Mouse (Mus musculus): ENCODE measurements around the gene Arpc3. TPM values are rescaled to one million over a fixed set of nuclear protein-coding genes. Genes with fewer than 3 reads are reported as not detected.

Arpc3 gene
- polyA plus RNA-seq, 1 experiment from 2014 or later: 158 TPM

DNA sequence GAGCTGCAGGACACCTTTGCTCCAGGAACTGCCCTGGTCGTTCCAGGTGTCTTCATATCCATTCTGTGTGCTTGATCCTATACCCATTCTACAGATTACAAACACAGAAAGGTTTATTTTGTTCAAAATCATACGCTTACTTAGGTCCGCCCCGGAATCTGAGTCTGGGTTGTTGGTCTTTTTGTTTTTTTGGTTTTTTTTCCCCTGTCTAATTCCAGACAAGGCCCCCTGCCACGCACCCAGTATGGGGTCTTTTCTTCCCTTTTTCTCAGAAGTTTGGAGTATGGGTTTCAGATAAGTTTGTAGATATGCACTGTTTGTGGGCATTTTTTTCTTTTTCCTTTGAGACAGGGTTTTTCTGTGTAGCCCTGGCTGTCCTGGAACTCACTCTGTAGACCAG, 18.8 kb upstream of the Arpc3 start:
- H3K9me3 ChIP-seq (ENCODE audit: control insufficient read depth, low read length): no peaks in the 10 kb centered on the region
- peak overlapping the region; percentile 87 for H3K4me2 ChIP-seq (ENCODE audit: low read length)
- ATAC-seq: no peak
- H3K27me3 ChIP-seq (replicated peaks; ENCODE audit: control insufficient read depth, insufficient read depth, low read length): no peaks in the 10 kb centered on the region
- H3K36me3 ChIP-seq (ENCODE audit: control insufficient read depth, insufficient read depth, low read length): peaks cover 12% of the 10 kb centered on the region
- H3K4me1 ChIP-seq (ENCODE audit: control insufficient read depth, insufficient read depth, low read depth, low read length): peaks cover 18% of the 10 kb centered on the region
- WGBS: 9% methylated on average over 5 of the region's 5 CpGs
- peak overlapping the region; percentile 87 for H3K27ac ChIP-seq (ENCODE audit: low read depth, low read length)
- H3K4me3 ChIP-seq (ENCODE audit: low read length): peak overlapping the region; percentile 84
- H3K9ac ChIP-seq (ENCODE audit: low read depth, low read length): peak overlapping the region; percentile 84

DNA sequence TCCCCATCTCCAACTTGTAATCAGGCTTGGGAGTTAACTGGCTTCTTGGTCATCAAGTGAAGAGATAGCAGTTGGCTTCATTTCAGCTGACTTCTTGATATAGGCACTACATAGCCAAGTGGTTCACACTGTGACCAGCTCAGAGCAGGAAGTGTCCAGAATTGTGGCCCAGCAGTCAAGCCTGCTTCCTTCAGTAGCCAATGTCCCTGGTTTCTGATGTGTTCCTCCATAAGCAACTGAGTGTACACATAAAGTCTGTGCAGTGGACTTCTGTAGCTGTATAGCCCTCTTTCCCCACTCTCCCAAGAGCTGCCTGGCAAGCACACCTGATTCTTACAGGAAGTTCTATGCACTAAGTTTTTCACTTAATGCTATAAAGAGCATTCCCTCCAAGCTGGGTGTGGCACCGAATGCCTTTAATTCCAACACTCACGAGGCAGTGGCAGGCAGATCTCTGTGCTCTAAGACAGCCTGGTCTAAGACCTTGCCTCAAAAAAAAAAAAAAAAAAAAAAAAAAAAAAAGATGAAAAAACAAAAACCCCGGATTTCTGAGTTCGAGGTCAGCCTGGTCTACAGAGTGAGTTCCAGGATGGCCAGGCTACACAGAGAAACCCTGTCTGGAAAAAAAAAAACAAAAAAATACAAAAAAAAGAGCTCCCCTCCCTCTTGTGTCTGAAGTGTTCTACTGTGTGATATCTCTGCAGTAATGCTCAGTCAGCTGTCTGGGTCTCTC, 14.4 kb upstream of the Arpc3 start:
- no peak overlapping the region for H3K4me3 ChIP-seq (ENCODE audit: low read length)
- H3K27ac ChIP-seq (ENCODE audit: low read depth, low read length): no peak overlapping the region
- ATAC-seq: no peak
- H3K4me2 ChIP-seq (ENCODE audit: low read length): no peak overlapping the region
- peaks cover 21% of the 10 kb centered on the region for H3K36me3 ChIP-seq (ENCODE audit: control insufficient read depth, insufficient read depth, low read length)
- no peaks in the 10 kb centered on the region for H3K27me3 ChIP-seq (replicated peaks; ENCODE audit: control insufficient read depth, insufficient read depth, low read length)
- no peak overlapping the region for H3K9ac ChIP-seq (ENCODE audit: low read depth, low read length)
- H3K9me3 ChIP-seq (ENCODE audit: control insufficient read depth, low read length): no peaks in the 10 kb centered on the region
- WGBS: 91% methylated on average over 4 of the region's 4 CpGs
- peaks cover 10% of the 10 kb centered on the region for H3K4me1 ChIP-seq (ENCODE audit: control insufficient read depth, insufficient read depth, low read depth, low read length)

DNA sequence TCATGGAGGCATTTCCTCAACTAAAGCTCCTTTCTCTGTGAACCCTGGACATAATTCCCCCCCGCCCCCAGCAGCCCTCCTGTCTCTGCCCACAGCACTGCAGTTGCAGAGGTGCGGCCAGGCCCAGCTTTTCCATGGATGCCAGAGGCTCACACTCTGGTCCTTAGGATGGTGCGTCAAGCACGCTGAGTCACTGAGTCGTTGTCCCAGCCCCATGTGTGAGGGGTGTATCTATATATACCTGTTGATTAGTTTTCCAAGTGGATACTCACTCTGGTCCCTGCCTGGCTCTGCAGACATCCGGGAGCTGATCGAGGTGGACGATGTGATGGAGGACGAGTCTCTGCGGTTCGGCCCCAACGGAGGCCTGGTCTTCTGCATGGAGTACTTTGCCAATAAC, 13.5 kb upstream of the Arpc3 start:
- peaks cover 5% of the 10 kb centered on the region for H3K4me1 ChIP-seq (ENCODE audit: control insufficient read depth, insufficient read depth, low read depth, low read length)
- H3K9me3 ChIP-seq (ENCODE audit: control insufficient read depth, low read length): no peaks in the 10 kb centered on the region
- no peak overlapping the region for H3K27ac ChIP-seq (ENCODE audit: low read depth, low read length)
- H3K36me3 ChIP-seq (ENCODE audit: control insufficient read depth, insufficient read depth, low read length): peaks cover 24% of the 10 kb centered on the region
- no peak for ATAC-seq
- no peaks in the 10 kb centered on the region for H3K27me3 ChIP-seq (replicated peaks; ENCODE audit: control insufficient read depth, insufficient read depth, low read length)
- WGBS: 95% methylated on average over 12 of the region's 12 CpGs
- H3K9ac ChIP-seq (ENCODE audit: low read depth, low read length): no peak overlapping the region
- no peak overlapping the region for H3K4me3 ChIP-seq (ENCODE audit: low read length)
- no peak overlapping the region for H3K4me2 ChIP-seq (ENCODE audit: low read length)

DNA sequence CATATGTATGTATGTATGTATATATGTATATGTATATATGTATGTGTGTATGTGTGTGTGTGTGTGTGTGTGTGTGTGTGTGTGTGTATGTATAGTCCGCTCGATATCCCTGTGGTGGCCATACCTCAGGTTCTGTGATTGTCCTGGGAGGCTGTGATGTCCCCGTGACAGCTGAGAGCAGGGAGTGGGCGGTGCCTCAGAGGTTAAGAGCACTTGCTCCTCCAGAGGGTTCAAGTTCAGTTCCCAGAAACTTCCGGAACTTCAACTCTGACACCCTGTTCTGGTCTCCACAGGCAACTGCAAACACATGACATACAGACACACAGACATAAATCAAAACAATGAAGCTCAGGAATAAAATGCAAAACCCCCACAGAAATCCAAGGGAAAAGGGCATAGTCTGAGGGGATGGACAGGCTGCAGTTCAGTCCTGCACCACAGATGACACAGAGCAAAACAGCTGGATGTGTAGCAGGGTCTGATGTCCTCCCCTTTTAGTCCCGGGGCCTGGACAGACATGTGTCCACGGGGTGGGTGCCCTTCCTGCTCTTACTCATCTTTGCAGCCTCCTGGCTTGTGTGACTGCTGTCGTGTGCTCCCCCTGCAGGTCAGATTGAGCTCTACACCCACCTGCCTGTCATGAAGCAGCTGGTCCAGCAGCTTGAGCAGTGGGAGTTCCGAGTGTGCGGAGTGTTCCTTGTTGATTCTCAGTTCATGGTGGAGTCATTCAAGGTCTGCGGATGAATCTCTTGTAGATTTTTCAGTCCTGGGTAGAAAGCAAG, 12.1 kb upstream of the Arpc3 start:
- Histone ChIP-seq H3K27me3 (replicated peaks; ENCODE audit: control insufficient read depth, insufficient read depth, low read length) (no peaks in the 10 kb centered on the region), H3K4me3 (ENCODE audit: low read length) (no peak overlapping the region), H3K9me3 (ENCODE audit: control insufficient read depth, low read length) (no peaks in the 10 kb centered on the region), H3K27ac (ENCODE audit: low read depth, low read length) (no peak overlapping the region), H3K9ac (ENCODE audit: low read depth, low read length) (no peak overlapping the region), H3K4me1 (ENCODE audit: control insufficient read depth, insufficient read depth, low read depth, low read length) (no peaks in the 10 kb centered on the region), H3K36me3 (ENCODE audit: control insufficient read depth, insufficient read depth, low read length) (peaks cover 21% of the 10 kb centered on the region), H3K4me2 (ENCODE audit: low read length) (no peak overlapping the region)
- ATAC-seq: peak; percentile 50; the same call in 1 of the 2 replicates
- 53% methylated on average over 9 of the region's 11 CpGs for WGBS

DNA sequence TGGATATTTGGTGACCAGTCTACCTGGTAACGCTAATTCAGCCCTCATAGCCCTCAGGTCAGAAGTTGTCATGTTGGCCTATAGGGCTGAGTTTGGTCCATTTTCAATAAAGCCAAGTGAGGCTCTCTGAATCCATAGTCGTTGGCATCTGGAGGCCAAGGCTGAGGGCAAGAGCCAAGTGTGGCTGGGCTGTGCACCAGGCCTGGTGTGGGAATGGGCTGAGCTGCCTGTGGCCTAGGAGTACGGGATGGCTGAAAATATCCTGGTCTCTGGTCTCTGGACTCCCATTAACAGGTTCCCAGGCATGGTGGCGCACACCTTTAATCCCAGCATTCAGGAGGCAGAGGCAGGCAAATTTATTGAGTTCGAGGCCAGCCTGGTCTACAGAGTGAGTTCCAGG, 1.7 kb upstream of the Arpc3 start:
- no peak overlapping the region for H3K9ac ChIP-seq (ENCODE audit: low read depth, low read length)
- H3K27ac ChIP-seq (ENCODE audit: low read depth, low read length): no peak overlapping the region
- H3K36me3 ChIP-seq (ENCODE audit: control insufficient read depth, insufficient read depth, low read length): no peaks in the 10 kb centered on the region
- H3K4me1 ChIP-seq (ENCODE audit: control insufficient read depth, insufficient read depth, low read depth, low read length): peaks cover 10% of the 10 kb centered on the region
- H3K27me3 ChIP-seq (replicated peaks; ENCODE audit: control insufficient read depth, insufficient read depth, low read length): no peaks in the 10 kb centered on the region
- no peak for ATAC-seq
- no peaks in the 10 kb centered on the region for H3K9me3 ChIP-seq (ENCODE audit: control insufficient read depth, low read length)
- H3K4me3 ChIP-seq (ENCODE audit: low read length): no peak overlapping the region
- WGBS: 93% methylated on average over 5 of the region's 5 CpGs
- H3K4me2 ChIP-seq (ENCODE audit: low read length): no peak overlapping the region

DNA sequence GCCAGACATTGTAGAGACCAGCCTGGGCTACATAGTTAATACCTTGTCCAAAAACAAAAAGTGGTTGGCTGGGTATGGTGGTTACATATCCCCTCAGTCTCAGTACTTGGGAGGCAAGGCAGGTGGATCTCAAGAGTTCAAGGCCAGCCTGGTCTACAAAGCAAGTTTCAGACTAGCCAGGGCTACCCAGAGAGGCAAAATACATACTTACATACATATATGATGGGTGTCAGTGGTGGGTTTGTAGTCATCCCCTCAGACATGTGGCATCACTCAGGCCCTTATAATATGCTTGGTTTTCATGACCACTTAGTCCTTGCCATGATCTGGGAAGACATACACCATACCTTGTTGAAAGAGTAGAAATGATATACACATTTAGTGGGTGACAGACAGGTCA, 1.0 kb upstream of the Arpc3 start:
- peaks cover 10% of the 10 kb centered on the region for H3K4me1 ChIP-seq (ENCODE audit: control insufficient read depth, insufficient read depth, low read depth, low read length)
- H3K9me3 ChIP-seq (ENCODE audit: control insufficient read depth, low read length): no peaks in the 10 kb centered on the region
- no peaks in the 10 kb centered on the region for H3K36me3 ChIP-seq (ENCODE audit: control insufficient read depth, insufficient read depth, low read length)
- H3K4me3 ChIP-seq (ENCODE audit: low read length): no peak overlapping the region
- no peak overlapping the region for H3K4me2 ChIP-seq (ENCODE audit: low read length)
- no peak; the same call in 1 of the 2 replicates for ATAC-seq
- H3K27me3 ChIP-seq (replicated peaks; ENCODE audit: control insufficient read depth, insufficient read depth, low read length): no peaks in the 10 kb centered on the region
- H3K9ac ChIP-seq (ENCODE audit: low read depth, low read length): no peak overlapping the region
- H3K27ac ChIP-seq (ENCODE audit: low read depth, low read length): no peak overlapping the region

DNA sequence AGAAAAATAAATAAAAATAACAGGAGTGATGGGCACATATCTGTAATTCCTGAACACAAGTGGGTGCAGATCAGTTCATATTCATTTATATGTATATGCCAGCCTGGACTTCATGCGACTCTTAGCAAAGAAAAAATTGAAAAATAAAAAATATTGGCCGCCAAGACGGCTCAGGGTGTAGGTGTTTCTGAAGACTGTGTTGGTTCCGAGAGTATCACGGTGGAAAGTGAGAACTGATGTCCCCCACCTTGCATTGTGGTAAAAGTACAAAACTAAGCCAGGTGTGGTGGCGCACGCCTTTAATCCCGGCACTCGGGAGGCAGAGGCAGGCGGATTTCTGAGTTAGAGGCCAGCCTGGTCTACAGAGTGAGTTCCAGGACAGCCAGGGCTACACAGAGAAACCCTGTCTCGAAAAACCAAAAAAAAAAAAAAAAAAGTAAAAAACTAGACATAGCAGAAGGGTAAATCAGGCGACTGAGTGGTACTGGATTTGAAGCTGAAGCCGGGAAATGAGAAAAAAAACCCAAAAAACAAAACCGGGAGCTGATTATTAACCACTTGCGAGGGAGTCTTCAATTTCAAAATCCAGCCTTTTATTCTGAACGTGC, 396 bp upstream of the Arpc3 start:
- Histone ChIP-seq H3K27ac (ENCODE audit: low read depth, low read length) (no peak overlapping the region), H3K4me2 (ENCODE audit: low read length) (peak overlapping the region; percentile 79), H3K9me3 (ENCODE audit: control insufficient read depth, low read length) (no peaks in the 10 kb centered on the region), H3K36me3 (ENCODE audit: control insufficient read depth, insufficient read depth, low read length) (no peaks in the 10 kb centered on the region), H3K27me3 (replicated peaks; ENCODE audit: control insufficient read depth, insufficient read depth, low read length) (no peaks in the 10 kb centered on the region), H3K9ac (ENCODE audit: low read depth, low read length) (no peak overlapping the region), H3K4me3 (ENCODE audit: low read length) (peak overlapping the region; percentile 74), H3K4me1 (ENCODE audit: control insufficient read depth, insufficient read depth, low read depth, low read length) (peaks cover 10% of the 10 kb centered on the region)
- peak; percentile 46; the same call in 1 of the 2 replicates for ATAC-seq
- WGBS: 54% methylated on average over 15 of the region's 16 CpGs

DNA sequence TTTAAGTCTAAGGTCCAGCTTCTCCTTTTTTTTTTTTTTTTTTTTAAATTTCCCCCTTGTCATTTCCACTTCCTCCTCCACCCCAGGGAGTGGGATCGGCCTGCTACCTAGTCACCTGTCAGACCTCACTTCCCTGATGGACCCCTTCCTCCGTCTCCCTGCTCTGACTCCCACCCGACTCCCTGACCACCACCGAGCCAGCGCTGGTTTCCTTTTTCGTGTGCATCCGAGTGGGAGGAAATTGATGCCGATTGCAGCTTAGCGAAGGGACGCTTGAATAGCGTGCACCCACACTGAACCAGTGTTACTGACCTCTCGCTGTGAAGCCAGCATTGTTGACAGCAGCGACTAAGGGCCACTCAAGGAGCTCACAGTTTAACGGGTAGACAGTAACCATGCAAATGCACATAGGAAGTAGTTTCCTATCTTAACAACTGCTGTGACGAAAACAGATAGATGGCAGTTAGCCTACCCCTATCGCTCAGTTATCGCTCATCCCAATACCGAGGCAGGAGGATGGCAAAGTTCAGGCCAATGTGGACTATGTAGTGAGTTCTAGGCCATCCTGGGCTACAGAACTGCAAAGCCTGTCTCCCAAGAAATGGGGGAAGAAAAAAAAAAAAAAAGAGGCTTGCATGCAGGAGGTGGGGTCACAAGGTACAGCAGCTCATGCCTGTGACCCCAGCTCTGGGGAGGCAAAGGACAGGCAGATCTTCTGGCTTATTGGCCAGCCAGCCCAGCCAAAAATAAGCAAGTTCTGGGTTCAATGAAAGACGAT, 738 bp downstream of the Arpc3 start:
- H3K27ac ChIP-seq (ENCODE audit: low read depth, low read length): peak overlapping the region; percentile 73

More for the DNA sequence above, 738 bp downstream of the Arpc3 start:
- ATAC-seq: peak; percentile 46; the same call in 1 of the 2 replicates
- no peaks in the 10 kb centered on the region for H3K9me3 ChIP-seq (ENCODE audit: control insufficient read depth, low read length)
- peak overlapping the region; percentile 74 for H3K4me3 ChIP-seq (ENCODE audit: low read length)
- 13% methylated on average over 19 of the region's 19 CpGs for WGBS
- peak overlapping the region; percentile 82 for H3K9ac ChIP-seq (ENCODE audit: low read depth, low read length)
- peak overlapping the region; percentile 79 for H3K4me2 ChIP-seq (ENCODE audit: low read length)
- no peaks in the 10 kb centered on the region for H3K27me3 ChIP-seq (replicated peaks; ENCODE audit: control insufficient read depth, insufficient read depth, low read length)
- peaks cover 10% of the 10 kb centered on the region for H3K4me1 ChIP-seq (ENCODE audit: control insufficient read depth, insufficient read depth, low read depth, low read length)
- peaks cover 7% of the 10 kb centered on the region for H3K36me3 ChIP-seq (ENCODE audit: control insufficient read depth, insufficient read depth, low read length)
